Mouse (Mus musculus): ENCODE results near the gene Magi2. TPM values are rescaled to one million over a fixed set of nuclear protein-coding genes. Genes with fewer than 3 reads are reported as not detected.

Gene Magi2
- total RNA-seq, 1 experiment from 2014 or later: 7.6 TPM

- no peak for DNase-seq
These were observed 706.4 kb downstream of the Magi2 start for GRCm38 (mm10) chr5:19933190-19933589.

GRCm38 (mm10) chr5:19951102-19951501 lies 724.3 kb downstream of the Magi2 start:
- DNase-seq: no peak

GRCm38 (mm10) chr5:19964113-19964512 lies 737.3 kb downstream of the Magi2 start:
- DNase-seq: no peak

- no peak for DNase-seq
These were observed 745.9 kb downstream of the Magi2 start for GRCm38 (mm10) chr5:19972736-19973135.

- no peak for DNase-seq
These were observed 747.0 kb downstream of the Magi2 start for GRCm38 (mm10) chr5:19973852-19974251.

- no peak for DNase-seq
These were observed 754.7 kb downstream of the Magi2 start for GRCm38 (mm10) chr5:19981518-19981917.

GRCm38 (mm10) chr5:19982031-19982430 lies 755.2 kb downstream of the Magi2 start:
- no peak for DNase-seq

- DNase-seq: no peak
These were observed 772.6 kb downstream of the Magi2 start for GRCm38 (mm10) chr5:19999486-19999885.

- DNase-seq: no peak
These were observed 773.1 kb downstream of the Magi2 start for GRCm38 (mm10) chr5:19999912-20000311.

- DNase-seq: no peak
These were observed 779.8 kb downstream of the Magi2 start for GRCm38 (mm10) chr5:20006616-20007015.

GRCm38 (mm10) chr5:20007246-20007645 lies 780.4 kb downstream of the Magi2 start:
- no peak for DNase-seq

- no peak for DNase-seq
These were observed 783.4 kb downstream of the Magi2 start for GRCm38 (mm10) chr5:20010210-20010609.

GRCm38 (mm10) chr5:20018063-20018462 lies 791.2 kb downstream of the Magi2 start:
- DNase-seq: no peak

- no peak for DNase-seq
These were observed 819.8 kb downstream of the Magi2 start for GRCm38 (mm10) chr5:20046649-20047048.

- DNase-seq: no peak
These were observed 821.5 kb downstream of the Magi2 start for GRCm38 (mm10) chr5:20048386-20048785.

- DNase-seq: no peak
These were observed 823.4 kb downstream of the Magi2 start for GRCm38 (mm10) chr5:20050284-20050683.

GRCm38 (mm10) chr5:20055000-20055399 lies 828.2 kb downstream of the Magi2 start:
- no peak for DNase-seq

GRCm38 (mm10) chr5:20056074-20056842 lies 829.4 kb downstream of the Magi2 start:
- no peak for DNase-seq

- DNase-seq: no peak
These were observed 830.0 kb downstream of the Magi2 start for GRCm38 (mm10) chr5:20056856-20057255.

- DNase-seq: no peak
These were observed 835.2 kb downstream of the Magi2 start for GRCm38 (mm10) chr5:20062011-20062410.

- no peak for DNase-seq
These were observed 838.2 kb downstream of the Magi2 start for GRCm38 (mm10) chr5:20065081-20065480.

- DNase-seq: no peak
These were observed 841.7 kb downstream of the Magi2 start for GRCm38 (mm10) chr5:20068496-20068895.

- no peak for DNase-seq
These were observed 842.2 kb downstream of the Magi2 start for GRCm38 (mm10) chr5:20068921-20069486.

GRCm38 (mm10) chr5:20074101-20074500 lies 847.3 kb downstream of the Magi2 start:
- DNase-seq: no peak

All from adrenal gland, postnatal 14 days (tissue).